Mouse (Mus musculus) mouse embryonic stem cell (cell line): ENCODE measurements around the gene Grip1.

Source experiments
- in situ Hi-C, 2 experiments: fragments of 300-500 bp; cut with MboI; formaldehyde crosslinking; loops; 1 replicate in 1 of 2; 3 replicates in 1 of 2; pipeline ENCODE4 v1.14.3; 2019 to 2020; ENCODE audit warnings: low sequenced_read_pairs in 2 of 2, low pct_unique_long_range_greater_than_20kb in 1 of 2, mixed read lengths in 1 of 2; ENCODE audit not compliant: unreplicated experiment in 1 of 2

Grip1 gene

DNA sequence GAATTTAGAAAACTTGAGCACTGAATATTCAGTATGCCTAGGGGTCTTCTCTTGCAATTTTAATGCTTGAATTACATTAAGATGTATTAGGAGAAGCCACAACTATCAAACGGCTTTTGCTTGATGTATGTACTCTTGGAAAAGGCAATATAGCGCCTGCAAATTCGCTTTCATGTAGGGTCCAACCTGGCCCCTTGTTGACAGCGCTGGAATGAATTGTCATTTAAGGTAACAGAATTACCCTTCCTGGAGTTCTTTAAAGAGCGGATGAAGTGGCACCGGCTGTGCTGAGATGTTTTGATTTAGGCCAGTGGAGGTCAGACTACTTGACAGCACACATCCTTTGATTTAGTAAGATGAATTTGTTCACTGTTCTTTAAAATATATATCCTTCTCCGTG is 90.1 kb downstream of the Grip1 start:
- in situ Hi-C loops: no loop called here

DNA sequence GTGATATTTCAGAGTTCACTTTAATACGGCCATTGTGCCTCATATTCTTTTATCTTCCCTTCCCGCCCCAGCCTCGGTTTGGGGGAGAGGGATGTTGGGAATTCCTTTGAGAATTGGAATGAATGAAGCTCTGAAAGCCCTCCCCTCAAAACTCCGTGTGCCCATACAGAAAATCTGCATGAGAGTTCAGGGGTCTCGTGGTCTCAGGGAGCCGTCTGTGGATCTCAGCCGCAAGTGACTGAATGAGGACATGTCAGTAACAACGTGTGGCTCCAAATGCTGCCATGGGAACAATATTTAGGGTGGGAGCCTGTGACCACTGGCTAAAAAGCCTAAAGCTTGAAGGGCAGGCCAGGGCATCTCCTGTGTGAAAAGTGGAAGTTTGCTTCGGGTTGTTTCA is 91.1 kb downstream of the Grip1 start:
- in situ Hi-C loops: no loop called here

- in situ Hi-C loops: no loop called here
Observed at GRCm38 (mm10) chr10:119547875-119548274, 94.2 kb downstream of the Grip1 start.

DNA sequence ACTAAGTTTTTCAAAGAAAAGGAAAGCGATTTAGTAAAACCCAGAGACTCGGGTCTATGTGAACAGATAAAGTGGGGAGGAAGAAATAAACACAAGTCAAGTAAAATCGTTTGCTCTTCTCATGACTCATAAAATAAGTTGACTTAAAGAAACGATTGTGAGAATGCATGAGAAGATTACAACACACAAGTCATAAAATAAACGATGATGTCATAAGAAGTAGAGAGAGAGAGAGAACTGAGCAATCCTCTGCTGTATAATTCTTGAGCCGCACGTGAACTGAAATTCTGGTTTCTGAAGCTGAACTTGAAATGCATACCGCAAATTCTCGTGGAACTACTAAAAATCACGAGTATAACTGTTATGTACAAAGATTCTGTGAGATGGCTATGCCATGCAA is 95.1 kb downstream of the Grip1 start:
- in situ Hi-C loops: no loop called here

GRCm38 (mm10) chr10:119550630-119551029 is 97.0 kb downstream of the Grip1 start:
- in situ Hi-C loops: no loop called here

GRCm38 (mm10) chr10:119556346-119556745 is 102.7 kb downstream of the Grip1 start:
- in situ Hi-C loops: no loop called here

- in situ Hi-C loops: no loop called here
Observed at GRCm38 (mm10) chr10:119558432-119558831, 104.8 kb downstream of the Grip1 start.

GRCm38 (mm10) chr10:119564862-119565261 is 111.2 kb downstream of the Grip1 start:
- in situ Hi-C loops: no loop called here

DNA sequence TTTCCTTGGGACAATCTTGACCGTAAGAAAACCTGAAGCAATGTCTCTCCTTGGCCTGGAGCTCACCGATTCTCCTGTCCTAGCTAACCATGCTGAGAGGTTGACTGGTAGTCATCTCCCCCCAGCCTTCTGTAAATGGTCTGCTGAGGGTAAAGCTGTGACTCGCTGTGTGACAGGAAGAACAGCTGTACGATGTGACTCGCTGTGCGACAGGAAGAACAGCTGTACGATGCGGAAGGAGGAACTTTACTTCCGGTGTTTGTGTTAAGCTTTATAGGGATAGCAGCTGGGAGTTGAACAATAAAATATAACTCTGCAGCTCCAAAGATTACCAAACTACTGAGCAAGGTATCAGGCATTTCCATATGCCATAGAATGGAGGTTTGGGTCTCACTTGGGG is 119.5 kb downstream of the Grip1 start:
- in situ Hi-C loops: no loop called here

GRCm38 (mm10) chr10:119575780-119576179 is 122.2 kb downstream of the Grip1 start:
- in situ Hi-C loops: no loop called here

GRCm38 (mm10) chr10:119580024-119580423 is 126.4 kb downstream of the Grip1 start:
- in situ Hi-C loops: no loop called here

DNA sequence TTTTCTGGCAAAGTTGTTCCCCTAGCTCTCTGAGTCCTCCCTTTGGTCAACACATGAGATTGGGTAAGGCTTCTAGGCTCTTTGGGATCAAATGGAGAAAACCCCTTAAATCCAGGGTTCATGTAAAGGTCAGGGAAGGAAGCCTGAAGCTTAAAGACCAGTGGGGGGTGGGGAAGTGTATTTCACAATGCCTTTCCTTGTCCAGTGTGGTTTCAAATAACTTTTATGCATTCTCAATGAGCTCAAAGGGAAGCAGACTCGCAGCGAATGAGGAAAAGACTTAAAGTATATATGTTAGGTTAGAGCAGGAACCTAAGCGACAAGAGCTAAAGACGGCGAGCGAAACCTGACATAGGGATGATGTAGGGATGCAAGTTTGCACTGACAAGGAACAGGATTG is 131.0 kb downstream of the Grip1 start:
- in situ Hi-C loops: no loop called here

DNA sequence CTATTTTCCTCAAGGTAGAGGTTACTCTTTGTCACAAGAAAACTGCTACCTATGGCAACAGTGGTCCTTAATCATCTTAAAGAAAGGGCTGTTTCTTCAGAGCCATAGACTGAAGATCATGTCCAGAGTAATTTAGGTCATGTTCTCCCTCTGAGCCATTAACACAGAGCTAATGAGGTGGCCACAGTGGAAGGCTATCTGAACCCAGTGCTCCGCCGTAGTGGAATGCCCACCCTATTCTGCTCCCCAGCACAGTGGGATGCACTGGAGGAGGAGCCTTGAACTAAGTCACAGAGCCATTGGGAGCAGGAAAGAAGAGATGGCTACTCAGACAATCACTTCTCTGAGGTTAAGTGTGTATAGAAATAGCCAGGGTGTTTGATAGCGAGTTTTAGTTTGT is 133.3 kb downstream of the Grip1 start:
- in situ Hi-C loops: no loop called here

- in situ Hi-C loops: no loop called here
Observed at GRCm38 (mm10) chr10:119596822-119597221, 143.2 kb downstream of the Grip1 start.

GRCm38 (mm10) chr10:119607501-119607900 is 153.9 kb downstream of the Grip1 start:
- in situ Hi-C loops: no loop called here

- in situ Hi-C loops: no loop called here
Observed at GRCm38 (mm10) chr10:119608998-119609397, 155.4 kb downstream of the Grip1 start.

DNA sequence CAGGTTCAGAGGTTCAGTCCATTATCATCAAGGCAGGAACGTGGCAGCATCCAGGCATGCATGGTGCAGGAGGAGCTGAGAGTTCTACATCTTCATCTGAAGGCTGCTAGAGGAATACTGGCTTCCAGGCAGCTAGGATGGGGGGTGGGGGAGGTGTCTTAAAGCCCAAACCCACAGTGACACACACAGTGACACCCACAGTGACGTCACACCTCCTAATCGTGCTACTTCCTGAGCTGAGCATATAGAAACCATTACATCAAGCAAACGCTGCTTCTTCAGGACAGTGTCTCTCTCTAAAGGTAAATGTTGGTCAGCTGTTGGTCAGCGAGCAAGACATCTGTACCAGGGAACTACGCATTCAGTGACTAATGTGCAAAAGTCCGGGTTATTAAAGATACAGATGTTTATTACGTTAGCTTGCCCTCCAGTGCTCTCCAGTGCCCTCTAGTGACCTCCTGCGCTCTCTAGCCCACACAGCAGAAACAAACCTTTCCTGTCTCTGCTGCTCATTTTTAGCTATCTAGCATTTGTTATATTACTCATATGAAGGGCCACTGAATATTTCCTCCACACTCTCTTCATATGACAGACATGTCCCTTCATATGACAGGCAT is 156.8 kb downstream of the Grip1 start:
- in situ Hi-C loops: no loop called here

DNA sequence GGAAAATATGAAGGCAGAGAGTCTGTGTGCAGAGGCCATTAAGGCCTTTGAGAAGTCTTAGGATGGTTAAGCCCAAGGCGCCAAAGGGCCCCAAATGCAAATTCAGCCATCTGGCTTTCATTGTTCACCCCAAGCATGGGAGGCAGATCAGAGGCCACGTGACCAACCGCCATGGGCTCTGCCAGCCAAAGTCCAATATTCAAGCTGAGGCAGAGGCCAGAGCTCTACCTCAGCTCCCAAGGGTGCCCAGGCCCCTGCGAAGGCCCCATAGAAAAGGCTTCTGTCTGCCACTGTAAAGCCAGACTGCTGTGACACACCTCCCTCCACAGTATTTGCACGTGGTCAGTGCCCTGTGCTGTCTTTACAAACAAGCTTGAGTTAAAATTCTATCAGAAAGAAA is 158.4 kb downstream of the Grip1 start:
- in situ Hi-C loops: no loop called here

- in situ Hi-C loops: no loop called here
Observed at GRCm38 (mm10) chr10:119614726-119615125, 161.1 kb downstream of the Grip1 start.

GRCm38 (mm10) chr10:119615240-119615885 is 161.7 kb downstream of the Grip1 start:
- in situ Hi-C loops: no loop called here
